10 mouse cellular contexts compared by ENCODE assay signal in the genomic region with DNA sequence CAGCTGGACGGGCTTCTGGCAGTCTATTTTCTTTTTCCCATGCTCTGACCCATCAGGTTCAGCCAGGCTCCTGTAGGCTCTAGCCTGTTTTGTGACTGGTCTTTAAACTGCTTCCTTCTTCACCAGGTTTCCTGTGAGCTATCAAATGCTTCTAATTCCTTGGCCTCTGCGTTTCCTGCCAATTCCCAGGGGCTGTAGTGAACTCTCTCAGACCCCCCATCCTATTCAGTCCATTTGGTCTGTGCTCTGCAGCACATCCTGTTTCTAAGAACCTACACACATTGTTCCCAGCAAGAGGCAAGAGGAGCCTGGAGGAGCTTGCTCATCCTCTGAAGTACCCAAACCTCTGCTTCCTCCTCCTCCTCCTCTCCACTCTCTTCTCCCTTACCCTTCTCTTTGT.
A peak's percentile ranks its signal among the peaks of the same experiment; 100 is the strongest.
DNase-seq lines count a peak whose midpoint lies in the region; ATAC-seq lines count a peak whose summit lies in the region.
"Had no signal": no experiment of that assay in that cellular context is flagged by ENCODE, and none has a peak within 500 bp of the region (broad histone marks: within the 10 kb centered on the region; RNA-seq: fewer than 3 reads in every experiment).

No protein-coding gene starts in this region.

- intact Hi-C loops in heart, postnatal 14 days (cut with DNase I), result no loop called here

- no peak overlapping the region for H3K27ac ChIP-seq in limb, embryonic 11.5 days (replicated peaks; ENCODE audit: low read depth, low read length)
- no peak overlapping the region for H3K27ac ChIP-seq in forebrain, embryonic 13.5 days
- H3K27ac ChIP-seq: midbrain, embryonic 13.5 days had no signal

- no peak for ATAC-seq in limb, embryonic 11.5 days (ENCODE audit: insufficient number of reproducible peaks, low FRiP score, low TSS enrichment, low read depth)
- no peak for ATAC-seq in megakaryocyte progenitor cell, adult 5-6 weeks (replicated peaks; ENCODE audit: poor library complexity)
- no peak for ATAC-seq in forebrain, embryonic 13.5 days
- no peak for ATAC-seq in monocyte, adult 5-6 weeks (replicated peaks; ENCODE audit: insufficient number of reproducible peaks, low FRiP score, low TSS enrichment, poor library complexity, severe bottlenecking)
- ATAC-seq: midbrain, embryonic 13.5 days had no signal

- no peaks in the 10 kb centered on the region for H3K27me3 ChIP-seq in limb, embryonic 11.5 days (ENCODE audit: control insufficient read depth, insufficient read depth, low read length)
- H3K27me3 ChIP-seq in forebrain, embryonic 13.5 days, result no peaks in the 10 kb centered on the region
- H3K27me3 ChIP-seq: midbrain, embryonic 13.5 days had no signal

- peak; percentile 69 for DNase-seq in embryo, embryonic 10 days (ENCODE audit: low spot score)
- DNase-seq in embryo, embryonic 9.5 days (ENCODE audit: extremely low spot score), result no peak
- DNase-seq in embryo, embryonic 11 days, result peak; percentile 57
- DNase-seq in heart, postnatal 14 days, result peak; percentile 27 to 48
- peak; percentile 41 for DNase-seq in limb, embryonic 11.5 days (ENCODE audit: low spot score)
- DNase-seq: right cerebral cortex, postnatal 14 days had no signal

- H3K4me1 ChIP-seq in limb, embryonic 11.5 days (ENCODE audit: control insufficient read depth, insufficient read depth, low read length), result peaks cover 3% of the 10 kb centered on the region; the same call in 1 of the 2 replicates
- no peaks in the 10 kb centered on the region for H3K4me1 ChIP-seq in forebrain, embryonic 13.5 days
- H3K4me1 ChIP-seq: midbrain, embryonic 13.5 days had no signal

- H3K4me3 ChIP-seq in limb, embryonic 11.5 days (ENCODE audit: low read depth, low read length), result no peak overlapping the region
- H3K4me3 ChIP-seq in forebrain, embryonic 13.5 days, result no peak overlapping the region
- H3K4me3 ChIP-seq: midbrain, embryonic 13.5 days had no signal

- H3K9ac ChIP-seq in limb, embryonic 11.5 days (ENCODE audit: low read length), result no peak overlapping the region
- no peak overlapping the region for H3K9ac ChIP-seq in forebrain, embryonic 13.5 days
- H3K9ac ChIP-seq: midbrain, embryonic 13.5 days had no signal

- H3K4me2 ChIP-seq in limb, embryonic 11.5 days (ENCODE audit: low read depth, severe bottlenecking), result no peak overlapping the region
- no peak overlapping the region for H3K4me2 ChIP-seq in forebrain, embryonic 13.5 days
- H3K4me2 ChIP-seq: midbrain, embryonic 13.5 days had no signal

- no peaks in the 10 kb centered on the region for H3K36me3 ChIP-seq in limb, embryonic 11.5 days (ENCODE audit: control insufficient read depth, insufficient read depth, low read length)
- H3K36me3 ChIP-seq in forebrain, embryonic 13.5 days (ENCODE audit: poor library complexity, severe bottlenecking), result no peaks in the 10 kb centered on the region
- H3K36me3 ChIP-seq: midbrain, embryonic 13.5 days had no signal

- H3K9me3 ChIP-seq in limb, embryonic 11.5 days (ENCODE audit: control insufficient read depth, low read length), result no peaks in the 10 kb centered on the region
- H3K9me3 ChIP-seq in forebrain, embryonic 13.5 days (replicated peaks), result no peaks in the 10 kb centered on the region
- H3K9me3 ChIP-seq: midbrain, embryonic 13.5 days had no signal

- WGBS in limb, embryonic 11.5 days, result 46% methylated on average over 2 of the region's 2 CpGs
- 87% methylated on average over 2 of the region's 2 CpGs for WGBS in forebrain, embryonic 13.5 days
